Mouse (Mus musculus): ENCODE data around the gene Ccdc27. TPM values are rescaled to one million over a fixed set of nuclear protein-coding genes. Genes with fewer than 3 reads are reported as not detected.

The Ccdc27 gene
- polyA plus RNA-seq, 1 experiment from 2014 or later: not detected

- no peak overlapping the region for H3K9ac ChIP-seq
- no peak for ATAC-seq (ENCODE audit: low FRiP score)
- H3K36me3 ChIP-seq (replicated peaks; ENCODE audit: control insufficient read depth, insufficient read depth): peaks cover 57% of the 10 kb centered on the region
- H3K9me3 ChIP-seq (ENCODE audit: control insufficient read depth, low read length): no peaks in the 10 kb centered on the region
- H3K4me2 ChIP-seq (replicated peaks): no peak overlapping the region
- H3K4me1 ChIP-seq (replicated peaks; ENCODE audit: control insufficient read depth, insufficient read depth, low read length): no peaks in the 10 kb centered on the region
- no peaks in the 10 kb centered on the region for H3K27me3 ChIP-seq (ENCODE audit: control insufficient read depth, insufficient read depth, low read length)
- 82% methylated on average over 5 of the region's 5 CpGs for WGBS
- no peak for DNase-seq (ENCODE audit: low spot score)
- H3K4me3 ChIP-seq (replicated peaks; ENCODE audit: low read length): no peak overlapping the region
- no peak overlapping the region for H3K27ac ChIP-seq
Measured at GRCm38 (mm10) chr4:154005488-154005887, 37.0 kb downstream of the Ccdc27 start.

- no peak overlapping the region for H3K27ac ChIP-seq
- no peaks in the 10 kb centered on the region for H3K4me1 ChIP-seq (replicated peaks; ENCODE audit: control insufficient read depth, insufficient read depth, low read length)
- H3K9me3 ChIP-seq (ENCODE audit: control insufficient read depth, low read length): no peaks in the 10 kb centered on the region
- no peaks in the 10 kb centered on the region for H3K27me3 ChIP-seq (ENCODE audit: control insufficient read depth, insufficient read depth, low read length)
- H3K4me3 ChIP-seq (replicated peaks; ENCODE audit: low read length): no peak overlapping the region
- ATAC-seq (ENCODE audit: low FRiP score): no peak
- no peak overlapping the region for H3K9ac ChIP-seq
- no peak for DNase-seq (ENCODE audit: low spot score)
- 90% methylated on average over 8 of the region's 8 CpGs for WGBS
- H3K4me2 ChIP-seq (replicated peaks): no peak overlapping the region
- peaks cover 96% of the 10 kb centered on the region for H3K36me3 ChIP-seq (replicated peaks; ENCODE audit: control insufficient read depth, insufficient read depth)
Measured at GRCm38 (mm10) chr4:153993505-153993904, 49.0 kb downstream of the Ccdc27 start.

GRCm38 (mm10) chr4:153992715-153993114, 49.8 kb downstream of the Ccdc27 start:
- Histone ChIP-seq H3K27me3 (ENCODE audit: control insufficient read depth, insufficient read depth, low read length) (no peaks in the 10 kb centered on the region), H3K4me3 (replicated peaks; ENCODE audit: low read length) (no peak overlapping the region), H3K4me1 (replicated peaks; ENCODE audit: control insufficient read depth, insufficient read depth, low read length) (no peaks in the 10 kb centered on the region), H3K36me3 (replicated peaks; ENCODE audit: control insufficient read depth, insufficient read depth) (peaks cover 96% of the 10 kb centered on the region), H3K27ac (no peak overlapping the region), H3K4me2 (replicated peaks) (no peak overlapping the region), H3K9ac (no peak overlapping the region), H3K9me3 (ENCODE audit: control insufficient read depth, low read length) (no peaks in the 10 kb centered on the region)
- DNase-seq (ENCODE audit: low spot score) (no peak), ATAC-seq (ENCODE audit: low FRiP score) (no peak)
- WGBS: 89% methylated on average over 10 of the region's 10 CpGs

GRCm38 (mm10) chr4:153980470-153980869, 62.0 kb downstream of the Ccdc27 start:
- H3K36me3 ChIP-seq (replicated peaks; ENCODE audit: control insufficient read depth, insufficient read depth): peaks cover 64% of the 10 kb centered on the region
- H3K9ac ChIP-seq: no peak overlapping the region
- H3K27me3 ChIP-seq (ENCODE audit: control insufficient read depth, insufficient read depth, low read length): no peaks in the 10 kb centered on the region
- no peak overlapping the region for H3K4me2 ChIP-seq (replicated peaks)
- no peaks in the 10 kb centered on the region for H3K9me3 ChIP-seq (ENCODE audit: control insufficient read depth, low read length)
- no peak overlapping the region for H3K4me3 ChIP-seq (replicated peaks; ENCODE audit: low read length)
- ATAC-seq (ENCODE audit: low FRiP score) (no peak), DNase-seq (ENCODE audit: low spot score) (no peak)
- peaks cover 15% of the 10 kb centered on the region for H3K4me1 ChIP-seq (replicated peaks; ENCODE audit: control insufficient read depth, insufficient read depth, low read length)
- H3K27ac ChIP-seq: no peak overlapping the region
- WGBS: 79% methylated on average over 11 of the region's 11 CpGs

GRCm38 (mm10) chr4:153979243-153979642, 63.2 kb downstream of the Ccdc27 start:
- WGBS: 94% methylated on average over 10 of the region's 10 CpGs
- H3K36me3 ChIP-seq (replicated peaks; ENCODE audit: control insufficient read depth, insufficient read depth): peaks cover 51% of the 10 kb centered on the region

More at GRCm38 (mm10) chr4:153979243-153979642, 63.2 kb downstream of the Ccdc27 start:
- H3K4me1 ChIP-seq (replicated peaks; ENCODE audit: control insufficient read depth, insufficient read depth, low read length): peaks cover 15% of the 10 kb centered on the region
- no peak overlapping the region for H3K9ac ChIP-seq
- no peak overlapping the region for H3K27ac ChIP-seq
- ATAC-seq (ENCODE audit: low FRiP score): no peak
- no peak overlapping the region for H3K4me3 ChIP-seq (replicated peaks; ENCODE audit: low read length)
- no peaks in the 10 kb centered on the region for H3K9me3 ChIP-seq (ENCODE audit: control insufficient read depth, low read length)
- H3K4me2 ChIP-seq (replicated peaks): no peak overlapping the region
- DNase-seq (ENCODE audit: low spot score): no peak
- no peaks in the 10 kb centered on the region for H3K27me3 ChIP-seq (ENCODE audit: control insufficient read depth, insufficient read depth, low read length)

Other genes starting within 250 kb of the Ccdc27 start
- gene A430005L14Rik, start 85.4 kb downstream of the Ccdc27 start, polyA plus RNA-seq (2014; fragmentation: Nextera tagmentation; extraction: Ambion mirVana): 57.3 and 60.5 TPM in 2 replicates
- gene Dffb, start 67.6 kb downstream of the Ccdc27 start, polyA plus RNA-seq (2014; fragmentation: Nextera tagmentation; extraction: Ambion mirVana): 8.0 and 10.0 TPM in 2 replicates
- 15.3 and 16.4 TPM in 2 replicates for gene Cep104, start 67.5 kb downstream of the Ccdc27 start, polyA plus RNA-seq (2014; fragmentation: Nextera tagmentation; extraction: Ambion mirVana)
- gene Lrrc47, start 30.9 kb downstream of the Ccdc27 start, polyA plus RNA-seq (2014; fragmentation: Nextera tagmentation; extraction: Ambion mirVana): 9.9 and 12.3 TPM in 2 replicates
- 12.1 and 16.6 TPM in 2 replicates for gene Smim1, start 16.4 kb downstream of the Ccdc27 start, polyA plus RNA-seq (2014; fragmentation: Nextera tagmentation; extraction: Ambion mirVana)
- gene Trp73, start 97.5 kb upstream of the Ccdc27 start, polyA plus RNA-seq (2014; fragmentation: Nextera tagmentation; extraction: Ambion mirVana): 0.68 and 0.96 TPM in 2 replicates
- 35.3 and 36.3 TPM in 2 replicates for gene Wrap73, start 99.7 kb upstream of the Ccdc27 start, polyA plus RNA-seq (2014; fragmentation: Nextera tagmentation; extraction: Ambion mirVana)
- gene Tprgl, start 118.0 kb upstream of the Ccdc27 start, polyA plus RNA-seq (2014; fragmentation: Nextera tagmentation; extraction: Ambion mirVana): 203 and 222 TPM in 2 replicates
- gene Megf6, start 128.1 kb upstream of the Ccdc27 start, polyA plus RNA-seq (2014; fragmentation: Nextera tagmentation; extraction: Ambion mirVana): 8.8 and 10.1 TPM in 2 replicates

Data from hindbrain, embryonic 14.5 days (tissue).